Mouse (Mus musculus) frontal cortex, postnatal 25 days (tissue): ENCODE measurements around the gene Rps16.
A peak's percentile ranks its signal among the peaks of the same experiment; 100 is the strongest.
"Not testable (repeated sequence)": the region's sequence is repeated elsewhere in the genome, so short reads cannot be mapped to it uniquely, and the experiment has no call there.

Source experiments
- DNase-seq, 2 experiments: peaks; one replicate each; pipeline ENCODE4 v3.0.0; 2022; ENCODE audit warnings: low spot score in 2 of 2

Gene Rps16

GRCm38 (mm10) chr7:28387384-28387783, 36.9 kb downstream of the Rps16 start:
- DNase-seq, result not testable (repeated sequence)

GRCm38 (mm10) chr7:28390331-28390730, 39.9 kb downstream of the Rps16 start:
- no peak for DNase-seq

- DNase-seq, result peak; percentile 88 to 97
These were observed 42.2 kb downstream of the Rps16 start, which contains the start of the genes Med29 and Paf1 for GRCm38 (mm10) chr7:28392429-28393271. Gene Med29, minus strand, starts transcription at chr7:28392708. Gene Paf1, plus strand, starts transcription at chr7:28392951.

- no peak for DNase-seq
These were observed 43.0 kb downstream of the Rps16 start for GRCm38 (mm10) chr7:28393272-28393951.

- no peak for DNase-seq
These were observed 45.0 kb downstream of the Rps16 start for GRCm38 (mm10) chr7:28395425-28395824.

GRCm38 (mm10) chr7:28398000-28398399, 47.5 kb downstream of the Rps16 start:
- no peak for DNase-seq

- DNase-seq, result no peak
These were observed 48.4 kb downstream of the Rps16 start for GRCm38 (mm10) chr7:28398696-28399340.

GRCm38 (mm10) chr7:28401030-28401429, 50.6 kb downstream of the Rps16 start:
- no peak for DNase-seq

GRCm38 (mm10) chr7:28401942-28402341, 51.5 kb downstream of the Rps16 start:
- DNase-seq, result no peak
